Mouse (Mus musculus) spleen, adult 2 months (tissue): ENCODE data around the gene Tap1.

Source experiments
- CTCF ChIP-seq: fragments of 200-500 bp; IDR thresholded peaks from 2 replicates; pipeline ENCODE4 v1.5.1; 2011; ENCODE audit warnings: mild to moderate bottlenecking, inconsistent platforms; ENCODE audit not compliant: insufficient read depth, insufficient read length, insufficient replicate concordance; ENCODE audit errors: extremely low read depth
- POLR2A ChIP-seq: fragments of 200-500 bp; IDR thresholded peaks from 2 replicates; pipeline ENCODE4 v1.6.1; 2011; ENCODE audit warnings: low read depth, low read length, inconsistent platforms

DNA sequence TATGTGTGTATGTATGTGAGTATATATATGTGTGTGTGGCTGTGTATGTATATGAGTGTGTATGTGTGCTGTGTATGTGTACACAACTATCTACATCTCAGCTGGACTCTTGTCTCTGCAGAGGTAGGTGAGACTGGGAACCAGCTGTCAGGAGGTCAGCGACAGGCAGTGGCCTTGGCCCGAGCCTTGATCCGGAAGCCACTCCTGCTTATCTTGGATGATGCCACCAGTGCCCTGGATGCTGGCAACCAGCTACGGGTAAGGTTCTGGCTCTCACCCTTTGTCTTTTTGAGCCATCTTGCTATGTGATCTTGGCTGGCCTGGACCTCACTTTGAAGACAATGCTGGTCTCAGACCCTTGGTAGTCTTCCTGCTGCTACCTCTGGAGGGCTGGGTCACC, 7.4 kb downstream of the Tap1 start:
- TF ChIP-seq POLR2A: no peak
- no peak for TF ChIP-seq CTCF
